Comparison of ENCODE assay signal across 10 mouse cellular contexts in the genomic region with DNA sequence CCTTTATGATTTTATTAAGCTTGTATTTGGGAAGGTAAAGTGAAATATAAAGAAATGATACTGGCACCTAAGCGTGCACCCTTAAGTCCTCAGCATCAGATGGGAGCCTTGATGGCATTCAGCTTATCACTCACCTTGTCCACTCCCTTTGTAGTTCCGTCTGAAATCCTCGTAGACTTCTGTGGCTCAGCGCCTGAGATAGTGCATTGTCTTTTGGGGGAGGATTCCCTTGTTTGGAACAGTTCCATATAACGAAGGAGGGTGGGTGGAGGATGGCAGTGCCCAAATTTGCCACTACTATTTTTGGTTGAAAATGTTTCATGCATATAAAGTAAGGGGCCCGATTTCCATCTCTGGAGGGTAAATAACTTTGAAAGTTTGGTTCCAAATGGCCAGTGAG. TPM values are rescaled to one million over a fixed set of nuclear protein-coding genes. Genes with fewer than 3 reads are reported as not detected.
DNase-seq lines count a peak whose midpoint lies in the region; ATAC-seq and TF ChIP-seq lines count a peak whose summit lies in the region.
"Had no signal": no experiment of that assay in that cellular context is flagged by ENCODE, and none has a peak within 500 bp of the region (broad histone marks: within the 10 kb centered on the region; RNA-seq: fewer than 3 reads in every experiment).

No protein-coding gene starts in this region.

- H3K9me3 ChIP-seq in lung, embryonic 16.5 days (ENCODE audit: control insufficient read depth, low read length), result no peaks in the 10 kb centered on the region
- H3K9me3 ChIP-seq in liver, embryonic 12.5 days (replicated peaks), result no peaks in the 10 kb centered on the region
- no peaks in the 10 kb centered on the region for H3K9me3 ChIP-seq in stomach, embryonic 15.5 days

- H3K36me3 ChIP-seq in lung, embryonic 16.5 days (ENCODE audit: control insufficient read depth, insufficient read depth, low read length), result no peaks in the 10 kb centered on the region
- no peaks in the 10 kb centered on the region for H3K36me3 ChIP-seq in liver, embryonic 12.5 days
- H3K36me3 ChIP-seq in stomach, embryonic 15.5 days, result no peaks in the 10 kb centered on the region

- ATAC-seq in lung, embryonic 16.5 days (ENCODE audit: low read depth), result no peak
- ATAC-seq in liver, embryonic 12.5 days, result no peak
- no peak for ATAC-seq in stomach, embryonic 15.5 days (ENCODE audit: insufficient read depth, low FRiP score, low read depth)

- TF ChIP-seq CTCF in cerebellum, adult 2 months (IDR thresholded peaks at IDR 0.05; ENCODE audit: borderline replicate concordance, insufficient read depth, low read depth, low read length), result no peak
- TF ChIP-seq CTCF in lung, adult 2 months (IDR thresholded peaks at IDR 0.05; ENCODE audit: insufficient read depth, low read length), result no peak

- no peak overlapping the region for H3K27ac ChIP-seq in cerebellum, adult 2 months (ENCODE audit: insufficient read depth, low read length)
- H3K27ac ChIP-seq in lung, embryonic 16.5 days (ENCODE audit: low read length), result no peak overlapping the region
- H3K27ac ChIP-seq in liver, embryonic 12.5 days, result no peak overlapping the region
- no peak overlapping the region for H3K27ac ChIP-seq in stomach, embryonic 15.5 days

- no peak for TF ChIP-seq POLR2A in cerebellum, adult 2 months (IDR thresholded peaks at IDR 0.05; ENCODE audit: borderline replicate concordance, insufficient read depth, low read length)
- TF ChIP-seq POLR2A in lung, adult 2 months (IDR thresholded peaks at IDR 0.05; ENCODE audit: borderline replicate concordance, extremely low read depth, low read depth, low read length), result no peak

- 23% methylated on average over 6 of the region's 6 CpGs for WGBS in cerebellum, adult 2 months
- WGBS in lung, embryonic 16.5 days, result 50% methylated on average over 6 of the region's 6 CpGs
- 49% methylated on average over 6 of the region's 6 CpGs for WGBS in lung, adult 2 months
- 48% methylated on average over 6 of the region's 6 CpGs for WGBS in liver, embryonic 12.5 days (ENCODE audit: insufficient replicate concordance)
- 58% methylated on average over 6 of the region's 6 CpGs for WGBS in stomach, embryonic 15.5 days

- no peaks in the 10 kb centered on the region for H3K27me3 ChIP-seq in cerebellum, adult 2 months (ENCODE audit: control insufficient read depth, insufficient read depth, low read length)
- H3K27me3 ChIP-seq in lung, embryonic 16.5 days (ENCODE audit: control insufficient read depth, insufficient read depth, low read depth, low read length), result no peaks in the 10 kb centered on the region
- H3K27me3 ChIP-seq in liver, embryonic 12.5 days (replicated peaks), result no peaks in the 10 kb centered on the region
- no peaks in the 10 kb centered on the region for H3K27me3 ChIP-seq in stomach, embryonic 15.5 days (replicated peaks)

- peak overlapping the region; percentile 71; the same call in 1 of the 2 replicates for H3K4me2 ChIP-seq in lung, embryonic 16.5 days (ENCODE audit: low read depth, low read length)
- peak overlapping the region; percentile 95 for H3K4me2 ChIP-seq in liver, embryonic 12.5 days
- peak overlapping the region; percentile 73 for H3K4me2 ChIP-seq in stomach, embryonic 15.5 days

- H3K9ac ChIP-seq in lung, embryonic 16.5 days (ENCODE audit: low read length), result peak overlapping the region; percentile 39
- no peak overlapping the region for H3K9ac ChIP-seq in liver, embryonic 12.5 days
- H3K9ac ChIP-seq in stomach, embryonic 15.5 days, result no peak overlapping the region

- H3K4me3 ChIP-seq in cerebellum, adult 2 months (replicated peaks; ENCODE audit: insufficient read depth, low read depth, low read length), result peak overlapping the region; percentile 11
- peak overlapping the region; percentile 83; the same call in 1 of the 2 replicates for H3K4me3 ChIP-seq in lung, embryonic 16.5 days (ENCODE audit: low read length)
- H3K4me3 ChIP-seq in lung, adult 2 months (replicated peaks; ENCODE audit: extremely low read depth, low read depth, low read length), result no peak overlapping the region
- no peak overlapping the region for H3K4me3 ChIP-seq in liver, embryonic 12.5 days
- H3K4me3 ChIP-seq in stomach, embryonic 15.5 days (replicated peaks), result no peak overlapping the region; the same call in 1 of the 2 replicates

- H3K4me1 ChIP-seq in cerebellum, adult 2 months (ENCODE audit: control insufficient read depth, insufficient read depth, low read length), result peaks cover 12% of the 10 kb centered on the region
- peaks cover 16% of the 10 kb centered on the region; the same call in 1 of the 2 replicates for H3K4me1 ChIP-seq in lung, embryonic 16.5 days (replicated peaks; ENCODE audit: control insufficient read depth, insufficient read depth, low read length)
- peaks cover 7% of the 10 kb centered on the region for H3K4me1 ChIP-seq in lung, adult 2 months (ENCODE audit: control insufficient read depth, insufficient read depth, low read length)
- H3K4me1 ChIP-seq in liver, embryonic 12.5 days, result peaks cover 22% of the 10 kb centered on the region
- H3K4me1 ChIP-seq in stomach, embryonic 15.5 days, result peaks cover 10% of the 10 kb centered on the region

- no peak for DNase-seq in cerebellum, adult 2 months
- no peak for DNase-seq in cerebellum, adult 8-10 months
- DNase-seq in lung, adult 2 months, result no peak
- no peak for DNase-seq in adrenal gland, adult 2 months
- no peak for DNase-seq in retina, embryonic 14.5 days (ENCODE audit: low spot score)
- DNase-seq: heart, postnatal 4 days; lung, adult 18-20 months had no signal

RNA-seq across cellular contexts. Expression of gene Ppp1r21, which starts 1.3 kb away (rescaled TPM):
- 78.9 and 84.8 TPM in 2 replicates for polyA plus RNA-seq in cerebellum, adult 2 months (2012; rRNA removed)
- 23.1 and 24.7 TPM in 2 replicates for polyA plus RNA-seq in lung, embryonic 16.5 days (2015; fragmentation: Nextera tagmentation; extraction: Ambion mirVana)
- 22.8 and 31.2 TPM in 2 replicates for polyA plus RNA-seq in lung, adult 2 months (2012; rRNA removed)
- polyA plus RNA-seq in liver, embryonic 12.5 days (2016; fragmentation: Nextera tagmentation; extraction: Ambion mirVana), result 8.8 and 11.2 TPM in 2 replicates
- 21.4 and 21.7 TPM in 2 replicates for polyA plus RNA-seq in stomach, embryonic 15.5 days (2015; fragmentation: Nextera tagmentation; extraction: Ambion mirVana)
- total RNA-seq in adrenal gland, adult 2 months (2021), result 10 to 100 TPM; 42.1 to 46.9 TPM
- polyA plus RNA-seq in adrenal gland, adult 2 months (2012; rRNA removed), result 11.7 and 11.9 TPM in 2 replicates

Comparison
In these comparisons a context has a peak if more than half of its experiments do, and no peak if none do; other contexts are left out.
1. H3K4me3 ChIP-seq: peak in cerebellum, adult 2 months (single experiment) and lung, embryonic 16.5 days (single experiment); none in lung, adult 2 months (single experiment), liver, embryonic 12.5 days (single experiment) and stomach, embryonic 15.5 days (single experiment).
2. Peak in every context shown above with its lines, with median percentiles within 50 percentile points of each other: H3K4me2 ChIP-seq.